Mouse (Mus musculus) urinary bladder, postnatal 25 days (tissue): ENCODE data around the gene Thnsl2.

ENCODE experiments used
- DNase-seq: peaks from one replicate; pipeline ENCODE4 v3.0.0; 2022; ENCODE audit warnings: low spot score

Thnsl2 gene

DNA sequence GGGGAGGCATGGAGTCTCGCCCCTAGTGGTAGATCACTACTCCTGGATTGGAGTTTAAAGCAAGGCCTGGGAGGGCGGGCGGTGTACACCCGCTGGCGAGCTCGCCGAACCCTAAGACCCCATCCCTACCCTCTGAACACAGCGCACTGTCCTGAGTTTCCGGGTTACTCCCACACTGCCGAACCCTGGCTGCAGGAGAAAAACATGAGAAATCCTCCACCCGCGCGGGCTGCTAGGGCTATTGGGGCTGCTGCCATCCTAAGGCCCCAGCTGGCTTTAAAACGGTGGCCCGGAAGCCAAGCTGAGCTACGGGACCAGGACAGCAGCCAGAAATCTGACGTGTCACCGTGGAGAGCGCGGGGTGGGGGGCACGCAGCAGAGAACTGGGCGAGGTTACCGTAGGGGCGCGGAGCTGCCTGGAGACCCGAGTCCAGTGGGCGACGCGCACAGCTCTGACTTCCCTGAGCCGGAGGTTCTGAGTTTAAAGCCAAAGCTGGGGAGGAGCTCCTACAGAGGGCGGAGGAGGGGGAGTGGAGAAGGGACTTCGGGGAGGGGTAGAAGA, at the start of gene Thnsl2:
TSS of gene Thnsl2 (minus strand) at position 546 of the 562 bp plus-strand sequence.
- DNase-seq = peak; percentile 45

DNA sequence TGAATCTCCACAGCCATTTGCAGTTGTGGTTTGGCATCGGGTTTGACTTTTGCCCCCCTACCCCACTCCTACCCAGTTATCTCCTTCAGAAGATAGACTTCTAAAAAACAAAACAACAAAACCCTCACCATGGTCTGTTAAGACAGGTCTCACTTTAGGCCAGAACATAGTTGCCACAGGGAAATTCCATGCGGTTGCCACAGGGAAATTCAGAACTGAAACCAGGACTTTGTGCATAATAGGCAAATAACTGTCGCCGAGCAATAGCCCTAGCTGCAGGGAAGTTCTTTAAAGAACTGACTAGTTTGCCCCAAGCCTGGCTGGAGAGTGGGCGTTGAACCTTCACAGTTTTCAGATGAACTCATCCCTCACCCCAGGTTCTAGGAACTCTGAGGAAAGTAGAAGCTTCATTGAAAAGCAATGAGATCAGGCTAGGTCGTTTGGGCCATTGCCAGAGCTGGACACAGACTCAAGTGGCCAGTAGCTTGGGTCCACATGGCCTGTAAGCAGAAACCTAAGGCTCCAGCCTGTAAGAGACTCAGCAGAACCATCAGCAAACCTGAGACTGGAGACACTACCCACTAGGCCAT, 49.0 kb upstream of the Thnsl2 start:
- DNase-seq = no peak

DNA sequence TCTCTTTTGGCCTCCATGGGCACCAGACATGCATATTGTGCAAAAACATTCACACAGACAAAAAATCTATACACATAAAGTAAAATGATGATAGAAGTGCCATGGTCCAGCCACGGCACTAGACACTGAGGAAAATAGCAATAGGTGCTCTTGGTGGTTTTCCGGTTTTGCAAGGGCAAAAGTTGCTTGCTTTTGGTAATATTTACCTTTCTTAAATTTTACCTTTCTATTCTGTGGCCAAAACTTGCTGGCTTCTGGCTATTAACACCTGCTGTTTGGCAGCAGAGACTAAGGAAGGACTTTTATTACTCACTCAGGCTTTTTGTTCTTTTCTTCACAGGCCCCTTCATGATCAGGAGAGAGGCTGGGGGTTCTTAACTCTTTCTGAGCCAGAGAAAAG, 46.3 kb upstream of the Thnsl2 start:
- no peak for DNase-seq

DNA sequence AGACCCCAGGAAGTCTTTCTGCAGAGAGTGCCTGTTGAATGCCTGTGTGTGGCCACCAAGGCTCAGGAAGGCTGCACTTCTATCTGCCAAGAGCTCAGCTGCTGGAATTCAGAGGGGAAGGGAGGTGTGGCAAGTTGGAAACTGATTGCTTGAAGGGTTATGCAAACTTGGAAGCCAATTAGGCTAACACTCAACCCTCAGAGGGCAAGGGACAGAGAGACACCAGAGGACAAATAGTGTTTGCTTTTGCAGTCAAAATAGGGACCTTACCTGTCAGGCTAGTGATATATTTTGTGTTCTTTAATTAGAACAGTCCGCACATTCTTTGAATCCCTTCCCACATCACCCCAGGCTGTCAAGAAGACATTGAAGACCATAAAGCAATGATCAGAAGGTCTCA, 45.3 kb upstream of the Thnsl2 start:
- no peak for DNase-seq

DNA sequence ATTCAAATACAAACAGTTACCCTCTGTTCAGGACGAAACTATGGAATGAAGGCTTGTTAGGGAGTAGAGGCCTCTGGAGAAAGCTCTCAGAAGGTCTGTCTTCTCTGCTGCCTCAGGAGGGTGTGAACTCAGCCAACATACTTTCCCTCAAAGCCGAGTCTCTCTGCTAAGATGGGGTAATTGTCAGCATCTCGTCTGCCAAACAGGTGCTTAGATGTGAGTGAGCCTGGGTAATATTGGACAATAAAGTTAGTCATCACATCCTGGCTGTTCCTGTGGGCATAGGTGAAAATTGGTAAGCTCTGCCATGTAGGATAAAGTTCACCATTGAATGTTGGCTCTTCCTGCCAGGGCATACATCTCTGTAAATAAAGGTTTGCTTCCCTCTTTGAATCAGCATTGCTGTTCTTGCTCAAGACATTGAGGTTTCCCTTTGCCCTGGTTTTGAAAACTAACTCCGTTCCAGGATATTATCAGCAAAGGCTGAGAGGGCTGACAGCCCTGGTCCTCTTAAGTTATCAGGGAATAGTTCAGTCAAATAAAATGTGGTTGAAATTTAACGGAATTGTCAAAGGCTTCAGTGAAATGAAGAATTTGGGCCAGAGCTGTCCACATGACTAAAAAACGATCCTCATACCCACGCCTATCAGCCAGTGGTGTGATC, 40.8 kb upstream of the Thnsl2 start:
- DNase-seq = no peak

DNA sequence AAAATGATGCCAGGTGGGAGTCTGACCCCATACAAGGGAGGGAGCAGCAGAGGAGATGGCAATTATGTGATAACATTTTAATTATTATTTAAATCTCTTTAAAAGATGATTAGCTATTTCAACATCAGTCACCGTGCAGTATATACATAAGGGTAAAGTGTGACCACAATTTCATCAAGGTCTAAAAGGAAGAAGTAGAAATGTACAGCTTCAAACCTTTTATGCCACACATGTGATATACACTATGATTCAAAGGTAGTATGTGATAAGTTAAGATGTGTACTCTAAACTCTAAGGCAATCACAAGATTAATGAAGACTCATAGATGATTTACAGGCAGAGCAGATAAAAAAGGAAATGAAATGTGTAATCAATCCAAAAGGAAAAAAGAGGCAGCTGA, 36.4 kb upstream of the Thnsl2 start:
- DNase-seq = no peak

DNA sequence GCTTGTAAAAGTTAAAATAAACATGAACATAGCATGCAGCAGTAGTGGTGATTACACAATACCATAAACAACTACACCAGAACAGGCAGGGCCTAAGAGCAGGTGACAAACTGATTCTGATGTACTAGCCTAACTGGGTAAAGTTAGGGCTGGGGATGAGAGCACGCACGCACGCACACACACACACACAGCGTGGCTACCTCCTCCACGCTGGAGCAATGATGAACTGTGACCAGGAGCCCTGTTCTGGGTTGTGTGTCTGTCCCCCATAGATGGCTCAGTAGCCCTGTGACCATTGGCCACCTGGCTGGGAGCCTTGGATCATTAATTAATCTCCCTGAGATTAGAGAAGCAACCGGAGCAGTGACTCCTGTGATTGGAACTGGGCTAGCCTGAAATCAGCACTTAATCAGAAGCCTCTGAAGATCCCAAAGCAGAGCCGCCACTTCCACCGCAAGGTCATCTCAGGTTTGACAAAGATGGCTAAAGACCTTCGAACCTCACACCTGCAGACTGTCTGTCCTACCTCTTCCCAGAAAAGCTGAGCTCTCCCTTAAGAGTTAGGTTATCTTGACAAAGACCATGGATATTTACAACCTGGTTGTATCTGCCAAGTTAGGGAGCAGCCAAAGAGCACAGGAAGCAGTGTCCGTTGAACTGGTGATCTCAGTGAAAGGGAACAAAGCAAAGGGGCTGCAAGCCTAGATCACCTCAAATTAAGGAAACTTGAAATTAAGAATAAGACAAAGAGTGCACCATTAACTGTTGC, 28.8 kb upstream of the Thnsl2 start:
- no peak for DNase-seq

DNA sequence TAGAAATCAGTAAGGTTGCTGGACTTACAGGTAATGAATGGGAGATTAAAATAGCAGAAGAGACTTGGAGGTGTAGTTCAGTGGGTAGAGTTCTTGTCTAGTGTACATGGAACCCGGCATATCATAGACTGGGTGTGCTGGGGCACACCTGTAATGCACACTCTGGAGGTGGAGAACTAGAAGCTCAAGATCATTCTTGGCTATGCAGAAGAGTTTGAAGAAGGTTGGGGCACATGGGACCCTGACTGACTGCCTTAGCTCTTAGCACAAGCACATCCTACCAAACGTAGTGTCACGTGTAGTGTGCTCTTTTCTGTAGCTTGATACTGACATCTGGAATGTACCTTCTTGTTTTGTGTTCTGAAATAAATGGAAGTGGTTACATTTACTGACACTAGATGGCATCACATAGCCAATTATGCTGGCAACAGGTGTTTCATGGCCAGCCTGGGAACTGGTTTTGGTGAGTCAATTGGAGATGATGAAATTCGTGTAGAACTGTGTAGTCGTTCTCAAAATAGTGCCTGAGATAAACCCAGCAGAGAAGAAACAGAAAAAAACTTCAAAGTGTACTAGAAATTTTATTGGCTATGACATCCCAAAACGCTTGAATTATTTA, 22.4 kb upstream of the Thnsl2 start:
- DNase-seq = no peak

DNA sequence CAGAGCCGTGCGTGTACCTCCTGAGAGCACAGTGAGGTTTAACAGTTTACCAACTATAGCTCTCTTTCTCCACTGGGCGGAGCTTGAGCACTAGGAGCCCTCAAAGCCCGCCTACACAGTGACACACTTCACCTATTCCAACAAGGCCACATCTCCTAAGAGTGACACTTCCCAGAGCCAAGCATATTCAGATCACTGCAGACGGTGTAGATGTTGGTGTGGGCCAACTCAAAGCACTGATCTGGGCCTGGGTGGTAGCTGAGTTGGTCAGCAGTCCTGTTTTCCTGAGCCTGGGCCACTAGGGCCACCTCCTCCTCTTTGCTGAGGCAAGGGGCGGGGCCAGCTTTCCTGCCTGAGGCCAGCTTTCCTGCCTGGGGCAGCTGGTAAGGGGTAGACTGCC, 20.2 kb upstream of the Thnsl2 start:
- no peak for DNase-seq

DNA sequence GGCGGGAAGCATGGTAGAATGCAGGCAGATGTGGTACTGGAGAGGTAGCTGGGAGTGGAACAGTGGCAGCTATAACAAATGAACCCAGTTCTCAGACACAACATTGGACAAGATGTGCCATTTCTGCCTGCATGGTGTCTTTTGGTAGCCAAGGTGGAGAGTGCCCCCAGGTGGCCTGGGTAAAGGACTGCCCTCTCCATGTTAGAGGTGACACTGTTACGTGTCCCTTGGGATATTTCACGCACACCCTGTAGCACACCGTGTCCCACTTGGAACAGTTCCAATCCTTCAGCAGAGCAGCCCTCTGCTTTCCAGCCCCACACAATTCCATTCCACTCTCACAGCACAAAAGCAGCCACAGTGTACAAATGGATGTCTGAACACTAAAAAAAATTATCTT, 18.0 kb upstream of the Thnsl2 start:
- DNase-seq = no peak

DNA sequence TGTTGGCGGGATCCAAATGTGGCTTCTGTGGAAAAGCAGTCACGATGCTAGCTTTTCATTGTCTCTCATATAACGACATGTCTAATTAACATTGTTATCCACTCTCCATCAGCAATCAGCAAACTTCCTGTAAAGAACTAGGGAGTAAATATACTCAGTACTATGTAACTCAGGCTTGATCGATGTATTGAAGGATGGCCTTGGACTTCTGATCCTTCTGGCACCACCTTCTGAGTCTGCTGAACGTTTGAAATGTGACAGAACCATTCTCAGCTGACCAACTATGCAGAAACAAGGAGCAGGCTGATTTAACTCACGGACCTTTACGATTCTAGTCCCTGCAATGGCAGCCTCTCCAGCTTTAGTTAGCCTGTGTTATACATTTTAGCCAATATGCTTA, 17.1 kb upstream of the Thnsl2 start:
- DNase-seq = no peak

DNA sequence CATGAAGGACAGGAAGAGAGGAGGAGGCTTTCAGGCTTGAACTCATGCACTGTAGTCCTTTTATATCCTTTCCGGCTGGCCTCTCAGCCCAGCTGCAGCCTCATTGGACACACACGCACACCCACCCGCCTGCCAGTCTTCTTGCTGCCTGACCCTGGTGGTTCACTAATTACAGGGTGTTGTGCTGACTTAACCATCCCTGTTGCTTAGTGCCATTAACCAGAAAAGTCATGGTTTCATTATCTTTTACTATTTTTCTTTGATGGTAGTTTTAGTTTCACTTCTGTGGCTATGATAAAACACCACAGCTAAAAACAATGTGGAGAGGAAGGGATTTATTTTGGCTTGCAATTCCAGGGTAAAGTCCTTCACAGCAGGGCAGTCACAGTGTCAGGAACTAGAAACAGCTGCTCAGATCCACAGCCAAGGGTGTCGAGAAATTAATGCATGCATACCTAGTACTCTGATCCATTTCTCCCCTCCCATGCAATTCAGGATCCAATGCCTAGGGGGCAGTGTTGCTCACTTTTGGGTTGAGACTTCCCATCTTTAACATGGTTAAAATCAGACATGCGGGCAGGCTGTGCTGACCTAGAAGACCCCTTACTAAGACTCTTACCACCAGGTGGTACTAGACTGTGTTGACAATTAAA, 12.6 kb upstream of the Thnsl2 start:
- no peak for DNase-seq

DNA sequence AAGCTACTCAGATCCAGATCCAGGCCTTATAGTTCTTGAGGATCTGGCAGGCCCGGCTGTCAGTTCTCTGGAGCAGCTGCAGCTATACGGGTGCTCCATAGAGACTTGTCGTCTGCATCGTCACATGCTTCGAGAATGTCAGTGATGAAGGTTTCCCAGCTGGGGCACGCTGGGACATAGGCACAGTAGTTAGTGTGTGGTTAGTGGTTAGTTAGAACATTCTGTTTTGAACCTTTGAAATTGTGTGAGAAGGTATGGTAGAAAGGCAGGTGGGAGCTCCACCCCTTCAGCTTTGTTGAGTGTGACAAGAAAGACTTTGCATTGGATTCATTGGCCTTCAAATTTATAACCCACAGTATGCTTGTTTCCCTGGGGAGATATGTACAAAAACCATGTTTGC, 10.6 kb upstream of the Thnsl2 start:
- no peak for DNase-seq

DNA sequence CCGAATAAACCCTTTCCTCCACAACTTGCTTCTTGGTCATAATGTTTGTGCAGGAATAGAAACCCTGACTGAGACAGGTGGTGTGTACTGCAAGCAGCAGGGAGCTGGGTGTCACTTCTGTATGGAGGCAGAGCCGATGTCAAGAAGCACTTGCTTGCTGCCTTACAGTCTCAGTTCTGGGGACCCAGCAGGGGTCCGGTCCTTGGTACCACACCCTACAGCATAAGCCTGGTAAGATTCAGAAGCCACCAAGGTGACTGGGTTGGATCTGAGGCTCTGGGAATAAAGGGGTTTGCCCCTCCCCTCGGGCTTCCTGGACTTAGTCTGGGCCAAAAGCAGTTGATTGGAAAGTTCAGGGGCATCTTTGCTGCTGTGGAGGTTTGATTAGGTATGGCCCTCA, 9.2 kb upstream of the Thnsl2 start:
- DNase-seq = no peak

DNA sequence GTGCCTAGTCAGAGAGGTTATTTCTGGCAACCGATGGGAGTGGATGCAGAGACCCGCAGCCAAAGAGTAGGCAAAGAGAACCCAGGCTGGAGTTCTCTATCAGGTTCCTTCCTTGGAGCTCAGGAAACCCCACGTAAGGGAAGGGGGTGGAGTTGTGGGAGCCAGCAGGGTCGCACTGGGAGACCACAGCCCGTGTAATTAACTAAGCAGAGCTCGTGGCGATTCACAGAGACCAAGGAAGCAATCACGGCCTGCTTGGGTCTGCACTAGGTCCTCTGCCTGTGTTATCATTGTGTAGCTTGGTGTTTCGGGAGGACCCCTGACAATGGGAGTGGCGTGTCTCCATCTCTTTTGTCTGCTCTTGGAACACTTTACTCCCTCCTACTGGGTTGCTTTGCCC, 6.9 kb upstream of the Thnsl2 start:
- DNase-seq = no peak

DNA sequence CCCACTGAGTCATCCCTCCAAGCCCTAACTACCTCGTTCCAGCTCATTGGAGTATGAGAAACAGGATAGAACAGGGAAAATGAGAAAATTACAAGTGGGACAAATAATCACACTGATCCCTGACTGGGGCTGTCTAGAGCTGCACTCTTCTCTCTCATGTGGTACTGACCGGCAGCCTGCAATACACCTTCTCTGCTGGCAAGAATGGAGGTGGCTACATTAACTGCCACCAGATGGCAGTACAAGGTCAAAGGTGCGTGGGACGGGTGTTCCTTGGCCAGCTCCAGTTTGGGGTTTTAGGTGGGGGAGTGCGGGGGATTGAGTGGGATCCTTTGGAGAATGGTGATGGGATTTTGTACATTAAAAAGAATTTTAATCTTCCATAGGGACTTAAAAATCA, 5.3 kb upstream of the Thnsl2 start:
- peak; percentile 14 for DNase-seq

DNA sequence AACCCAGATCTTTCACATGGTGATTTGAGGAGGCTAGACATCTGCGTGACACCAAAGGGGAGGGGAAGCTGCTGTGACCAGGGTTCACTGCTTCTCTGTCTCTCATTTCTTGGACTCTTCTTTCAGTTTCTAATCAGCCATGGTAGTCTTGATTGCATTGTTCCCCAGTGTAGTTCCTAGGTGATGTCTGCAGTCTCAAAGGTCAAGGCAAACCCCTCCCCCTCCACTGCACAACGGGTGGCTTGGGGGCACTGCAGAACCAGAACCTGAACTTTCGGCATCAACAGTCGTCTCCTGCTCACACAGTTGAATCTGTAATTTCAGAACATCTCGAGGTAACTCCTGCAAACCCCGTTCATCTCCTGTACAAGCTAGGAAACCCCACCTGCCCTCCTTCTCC, 4.1 kb upstream of the Thnsl2 start:
- DNase-seq = no peak

DNA sequence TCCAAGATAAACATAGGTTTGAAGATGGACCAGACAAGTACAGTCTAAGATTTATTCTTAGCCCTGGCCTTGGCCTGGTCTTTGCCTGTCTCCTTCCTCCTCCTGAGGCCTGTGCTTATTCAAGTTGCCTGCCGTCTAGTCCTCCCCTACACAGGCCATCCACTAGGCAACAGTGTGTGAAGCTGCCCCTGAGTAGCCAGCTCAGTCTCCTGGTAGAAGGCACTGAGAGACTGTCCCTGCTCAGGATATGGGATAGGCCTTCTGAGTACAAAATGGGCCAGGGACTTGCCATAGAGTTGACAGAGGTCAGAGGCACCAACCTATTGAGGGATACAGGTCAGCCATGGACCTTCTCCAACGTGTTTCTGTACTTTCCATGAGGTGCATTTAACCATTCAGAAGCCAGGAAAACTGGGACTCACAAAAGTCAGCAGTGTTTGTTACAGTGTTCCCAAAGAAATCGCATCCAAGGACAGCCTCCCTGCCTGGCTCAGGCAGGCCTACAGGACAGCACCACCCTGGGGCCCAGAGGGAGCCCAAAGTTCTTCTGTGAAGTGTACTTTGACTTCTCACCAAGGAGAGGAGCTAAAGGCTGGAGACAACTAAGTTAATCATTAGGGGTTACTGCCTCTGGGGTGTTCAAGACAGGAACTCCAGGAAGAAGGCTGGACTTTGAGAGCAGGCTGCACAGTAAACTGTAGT, 1.2 kb upstream of the Thnsl2 start:
- no peak for DNase-seq

DNA sequence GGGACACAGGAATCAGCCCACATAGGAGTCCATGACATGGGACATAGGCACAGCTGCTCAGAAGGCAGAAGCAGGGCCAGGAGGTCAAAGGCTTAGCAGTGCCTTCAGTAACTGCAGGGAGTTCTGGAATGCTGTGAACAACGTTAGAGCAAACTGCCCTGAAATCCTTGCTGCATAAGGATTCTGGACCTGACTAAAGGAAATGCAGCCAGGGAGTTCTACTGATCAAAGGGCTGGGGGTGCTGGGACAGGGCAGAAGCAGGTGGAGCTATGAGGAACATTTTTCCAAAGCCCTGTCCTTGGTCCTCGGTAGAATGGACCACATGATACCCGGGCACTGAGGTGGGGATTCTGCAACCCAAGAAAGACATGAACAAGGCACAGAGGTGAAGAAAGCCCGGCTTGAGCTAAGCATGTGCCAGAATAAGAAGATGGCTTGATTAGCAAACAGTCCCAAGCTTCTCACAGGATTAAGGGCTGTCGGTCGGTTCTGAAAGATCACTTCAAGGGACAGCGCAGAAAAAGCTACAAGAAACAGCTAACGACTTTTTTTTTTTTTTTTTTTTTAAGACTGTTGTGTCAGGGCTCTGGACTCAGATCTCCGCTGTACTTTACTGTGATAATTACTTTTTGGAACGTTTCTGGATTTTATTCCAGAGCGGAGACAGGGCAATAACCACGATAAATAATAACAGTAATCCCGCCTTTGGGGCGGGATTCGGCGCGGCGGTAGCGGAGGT, 915 bp downstream of the Thnsl2 start:
- DNase-seq = no peak

DNA sequence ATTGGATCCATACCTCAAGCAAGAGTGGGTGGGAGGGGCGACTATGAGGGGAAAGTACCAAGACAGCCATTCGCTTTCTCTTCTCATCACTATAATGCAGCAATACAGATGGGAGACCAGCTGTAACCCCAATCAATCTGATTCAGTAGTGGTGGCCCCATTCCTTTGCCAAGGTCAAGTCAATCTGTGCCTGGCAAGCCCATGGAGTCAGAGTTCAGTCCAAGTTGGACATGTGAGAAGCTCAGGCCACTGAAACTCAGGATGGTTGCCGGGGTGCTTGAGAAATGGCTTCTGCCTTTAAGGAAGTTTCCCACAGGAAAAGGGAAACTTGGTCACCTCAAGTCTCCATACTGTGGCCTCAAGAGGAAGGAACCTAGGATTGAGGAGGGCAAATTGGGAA, 9.2 kb downstream of the Thnsl2 start:
- DNase-seq = no peak

DNA sequence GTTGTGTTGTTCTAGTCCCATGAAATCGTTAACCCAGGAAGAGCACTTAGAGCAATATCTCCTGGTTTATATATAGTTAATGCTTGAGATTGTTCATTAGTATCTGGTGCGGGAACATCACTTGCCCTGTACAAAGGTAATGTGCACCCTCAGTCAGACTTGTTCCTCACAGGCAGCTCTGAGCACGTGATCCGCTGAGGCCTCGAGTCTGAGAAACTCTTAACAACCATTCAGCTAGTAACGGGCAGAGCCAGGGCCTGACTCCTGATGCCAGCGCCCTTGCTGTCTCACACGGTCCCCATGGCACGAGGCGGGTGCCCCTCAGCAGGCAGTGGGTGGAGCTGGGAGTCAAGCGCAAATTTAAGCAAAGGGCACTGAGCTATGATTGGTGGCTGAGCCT, 10.7 kb downstream of the Thnsl2 start:
- no peak for DNase-seq
